Mouse (Mus musculus): ENCODE results near the gene Arhgap31.

DNA sequence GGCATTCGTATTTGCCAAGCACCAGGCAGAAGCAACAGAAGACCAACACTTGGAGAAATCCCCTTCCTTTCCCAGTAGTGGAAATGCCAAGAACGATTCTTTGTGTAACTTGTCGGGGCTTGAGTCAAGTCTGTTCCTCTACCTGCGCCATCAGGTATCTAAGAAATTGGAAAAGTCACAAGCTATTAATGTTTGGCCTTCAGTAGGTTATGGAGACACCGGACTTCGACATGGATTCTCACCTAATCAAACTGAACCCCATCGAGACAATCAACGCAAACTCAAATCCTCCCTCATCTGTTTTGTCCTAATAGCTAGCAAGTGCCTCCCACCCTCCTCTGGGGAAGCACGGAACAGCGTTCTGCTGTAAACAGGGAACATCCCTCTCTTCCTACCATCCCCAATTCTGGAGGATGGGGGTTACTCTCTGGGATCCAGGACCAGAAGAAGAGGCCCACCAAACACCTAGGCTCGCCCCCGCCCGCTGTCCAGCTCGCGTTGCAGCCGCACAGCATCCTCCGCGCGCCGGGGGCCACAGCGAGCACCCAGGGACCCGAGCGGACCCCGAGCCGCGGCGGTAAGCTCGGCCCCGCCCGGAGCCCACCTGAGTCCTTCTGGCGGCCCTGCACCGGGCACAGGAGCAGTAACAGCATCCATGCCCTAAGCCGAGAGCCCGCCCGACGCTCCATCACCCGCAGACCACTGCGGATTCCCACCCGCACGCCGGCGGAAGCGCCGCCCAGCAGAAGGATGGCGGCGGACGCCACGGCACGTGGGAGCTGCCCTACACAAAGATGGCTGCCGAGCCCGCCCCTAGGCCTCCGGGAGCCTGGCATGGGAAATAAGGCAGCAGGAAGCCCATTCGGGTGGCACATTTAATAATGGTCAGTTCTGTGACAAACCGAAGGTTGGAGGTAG is 163.3 kb downstream of the Arhgap31 start, which contains the start of gene Poglut1:
- TF ChIP-seq CTCF (conservative IDR thresholded peaks at IDR 0.05; ENCODE audit: low read length) (no peak), NANOG (IDR thresholded peaks at IDR 0.05; ENCODE audit: borderline replicate concordance, low read length) (no peak)

All from E14TG2a.4 (cell line).